Mouse (Mus musculus): ENCODE data around the gene Ets1. TPM values are rescaled to one million over a fixed set of nuclear protein-coding genes. Genes with fewer than 3 reads are reported as not detected.

Gene Ets1
- polyA plus RNA-seq, 1 experiment from 2014 or later: 16.0 TPM

- WGBS: 85% methylated on average over 9 of the region's 9 CpGs
- peaks cover 3% of the 10 kb centered on the region; the same call in 1 of the 2 replicates for H3K27me3 ChIP-seq
- no peak overlapping the region for H3K27ac ChIP-seq
- H3K9ac ChIP-seq: no peak overlapping the region
- no peak overlapping the region for H3K4me2 ChIP-seq
- H3K4me3 ChIP-seq: no peak overlapping the region
- ATAC-seq: no peak
- no peaks in the 10 kb centered on the region for H3K9me3 ChIP-seq (replicated peaks)
- no peaks in the 10 kb centered on the region for H3K36me3 ChIP-seq (ENCODE audit: poor library complexity, severe bottlenecking)
- H3K4me1 ChIP-seq: no peaks in the 10 kb centered on the region
These were observed 17.4 kb upstream of the Ets1 start for GRCm38 (mm10) chr9:32618544-32619120.

GRCm38 (mm10) chr9:32619661-32620060 is 16.4 kb upstream of the Ets1 start:
- ATAC-seq: no peak
- peaks cover 3% of the 10 kb centered on the region; the same call in 1 of the 2 replicates for H3K27me3 ChIP-seq
- H3K9me3 ChIP-seq (replicated peaks): no peaks in the 10 kb centered on the region
- H3K4me3 ChIP-seq: no peak overlapping the region
- no peak overlapping the region for H3K27ac ChIP-seq
- H3K4me1 ChIP-seq: no peaks in the 10 kb centered on the region
- no peak overlapping the region for H3K9ac ChIP-seq
- no peak overlapping the region for H3K4me2 ChIP-seq
- no peaks in the 10 kb centered on the region for H3K36me3 ChIP-seq (ENCODE audit: poor library complexity, severe bottlenecking)
- 88% methylated on average over 6 of the region's 6 CpGs for WGBS

- Histone ChIP-seq H3K4me1 (no peaks in the 10 kb centered on the region), H3K27me3 (peaks cover 3% of the 10 kb centered on the region; the same call in 1 of the 2 replicates), H3K27ac (no peak overlapping the region), H3K36me3 (ENCODE audit: poor library complexity, severe bottlenecking) (no peaks in the 10 kb centered on the region), H3K9ac (no peak overlapping the region), H3K4me3 (no peak overlapping the region), H3K4me2 (no peak overlapping the region), H3K9me3 (replicated peaks) (no peaks in the 10 kb centered on the region)
- ATAC-seq: no peak
- 95% methylated on average over 3 of the region's 3 CpGs for WGBS
These were observed 15.6 kb upstream of the Ets1 start for GRCm38 (mm10) chr9:32620446-32620845.

- no peak overlapping the region for H3K9ac ChIP-seq
- ATAC-seq: no peak
These were observed 6.5 kb upstream of the Ets1 start for GRCm38 (mm10) chr9:32629385-32629981.

GRCm38 (mm10) chr9:32631341-32631740 is 4.7 kb upstream of the Ets1 start:
- Histone ChIP-seq H3K27ac (no peak overlapping the region), H3K4me3 (no peak overlapping the region), H3K4me2 (no peak overlapping the region), H3K9ac (no peak overlapping the region), H3K27me3 (peaks cover 13% of the 10 kb centered on the region), H3K9me3 (replicated peaks) (no peaks in the 10 kb centered on the region), H3K36me3 (ENCODE audit: poor library complexity, severe bottlenecking) (no peaks in the 10 kb centered on the region), H3K4me1 (no peaks in the 10 kb centered on the region)
- no peak for ATAC-seq

More at GRCm38 (mm10) chr9:32629385-32629981, 6.5 kb upstream of the Ets1 start:
- no peak overlapping the region for H3K4me2 ChIP-seq
- H3K4me3 ChIP-seq: no peak overlapping the region
- 78% methylated on average over 1 of the region's 1 CpGs for WGBS
- H3K4me1 ChIP-seq: no peaks in the 10 kb centered on the region
- no peaks in the 10 kb centered on the region for H3K9me3 ChIP-seq (replicated peaks)
- peaks cover 3% of the 10 kb centered on the region; the same call in 1 of the 2 replicates for H3K27me3 ChIP-seq
- H3K36me3 ChIP-seq (ENCODE audit: poor library complexity, severe bottlenecking): no peaks in the 10 kb centered on the region
- no peak overlapping the region for H3K27ac ChIP-seq

- 79% methylated on average over 7 of the region's 7 CpGs for WGBS
- Histone ChIP-seq H3K27me3 (peaks cover 22% of the 10 kb centered on the region), H3K27ac (no peak overlapping the region), H3K4me3 (no peak overlapping the region), H3K9me3 (replicated peaks) (no peaks in the 10 kb centered on the region), H3K9ac (no peak overlapping the region), H3K36me3 (ENCODE audit: poor library complexity, severe bottlenecking) (no peaks in the 10 kb centered on the region), H3K4me1 (no peaks in the 10 kb centered on the region), H3K4me2 (no peak overlapping the region)
- no peak for ATAC-seq
These were observed 3.8 kb upstream of the Ets1 start for GRCm38 (mm10) chr9:32632237-32632636.

- no peaks in the 10 kb centered on the region for H3K9me3 ChIP-seq (replicated peaks)
- WGBS: 18% methylated on average over 3 of the region's 3 CpGs
- no peak overlapping the region for H3K9ac ChIP-seq
- H3K4me1 ChIP-seq: no peaks in the 10 kb centered on the region
- no peak overlapping the region for H3K4me3 ChIP-seq
- no peaks in the 10 kb centered on the region for H3K36me3 ChIP-seq (ENCODE audit: poor library complexity, severe bottlenecking)
- no peak overlapping the region for H3K4me2 ChIP-seq
- H3K27me3 ChIP-seq: peaks cover 51% of the 10 kb centered on the region
- ATAC-seq: no peak
- H3K27ac ChIP-seq: no peak overlapping the region
These were observed 9.0 kb downstream of the Ets1 start for GRCm38 (mm10) chr9:32644981-32645380.

- 10% methylated on average over 9 of the region's 9 CpGs for WGBS
- ATAC-seq: no peak
These were observed 9.5 kb downstream of the Ets1 start for GRCm38 (mm10) chr9:32645475-32645874.

GRCm38 (mm10) chr9:32646539-32647258 is 10.7 kb downstream of the Ets1 start:
- Histone ChIP-seq H3K4me2 (no peak overlapping the region), H3K4me3 (no peak overlapping the region), H3K4me1 (no peaks in the 10 kb centered on the region), H3K9me3 (replicated peaks) (no peaks in the 10 kb centered on the region), H3K27me3 (peaks cover 47% of the 10 kb centered on the region), H3K27ac (no peak overlapping the region), H3K9ac (no peak overlapping the region), H3K36me3 (ENCODE audit: poor library complexity, severe bottlenecking) (no peaks in the 10 kb centered on the region)
- WGBS: 58% methylated on average over 11 of the region's 11 CpGs
- no peak for ATAC-seq

More at GRCm38 (mm10) chr9:32645475-32645874, 9.5 kb downstream of the Ets1 start:
- Histone ChIP-seq H3K9ac (no peak overlapping the region), H3K4me3 (no peak overlapping the region), H3K4me1 (no peaks in the 10 kb centered on the region), H3K4me2 (no peak overlapping the region), H3K27ac (no peak overlapping the region), H3K9me3 (replicated peaks) (no peaks in the 10 kb centered on the region), H3K36me3 (ENCODE audit: poor library complexity, severe bottlenecking) (no peaks in the 10 kb centered on the region), H3K27me3 (peaks cover 49% of the 10 kb centered on the region)

- H3K4me3 ChIP-seq: no peak overlapping the region
- ATAC-seq: no peak
- WGBS: 85% methylated on average over 7 of the region's 7 CpGs
- no peaks in the 10 kb centered on the region for H3K4me1 ChIP-seq
- H3K36me3 ChIP-seq (ENCODE audit: poor library complexity, severe bottlenecking): no peaks in the 10 kb centered on the region
- no peak overlapping the region for H3K9ac ChIP-seq
- peaks cover 47% of the 10 kb centered on the region for H3K27me3 ChIP-seq
- H3K27ac ChIP-seq: no peak overlapping the region
- no peaks in the 10 kb centered on the region for H3K9me3 ChIP-seq (replicated peaks)
- no peak overlapping the region for H3K4me2 ChIP-seq
These were observed 11.7 kb downstream of the Ets1 start for GRCm38 (mm10) chr9:32647506-32648250.

- Histone ChIP-seq H3K4me3 (no peak overlapping the region), H3K4me1 (no peaks in the 10 kb centered on the region), H3K27ac (no peak overlapping the region), H3K9ac (no peak overlapping the region), H3K9me3 (replicated peaks) (no peaks in the 10 kb centered on the region), H3K36me3 (ENCODE audit: poor library complexity, severe bottlenecking) (no peaks in the 10 kb centered on the region), H3K4me2 (no peak overlapping the region), H3K27me3 (peaks cover 47% of the 10 kb centered on the region)
- WGBS: 87% methylated on average over 5 of the region's 5 CpGs
- no peak for ATAC-seq
These were observed 12.3 kb downstream of the Ets1 start for GRCm38 (mm10) chr9:32648286-32648685.

GRCm38 (mm10) chr9:32650738-32651137 is 14.7 kb downstream of the Ets1 start:
- ATAC-seq: no peak
- no peak overlapping the region for H3K27ac ChIP-seq
- H3K4me2 ChIP-seq: no peak overlapping the region
- H3K9ac ChIP-seq: no peak overlapping the region
- H3K27me3 ChIP-seq: peaks cover 31% of the 10 kb centered on the region
- no peaks in the 10 kb centered on the region for H3K36me3 ChIP-seq (ENCODE audit: poor library complexity, severe bottlenecking)
- WGBS: 77% methylated on average over 3 of the region's 3 CpGs
- H3K4me3 ChIP-seq: no peak overlapping the region
- no peaks in the 10 kb centered on the region for H3K4me1 ChIP-seq
- H3K9me3 ChIP-seq (replicated peaks): no peaks in the 10 kb centered on the region
